Mouse (Mus musculus): ENCODE data around the gene Pibf1. TPM values are rescaled to one million over a fixed set of nuclear protein-coding genes. Genes with fewer than 3 reads are reported as not detected.

Pibf1 gene
- 1 to 10 TPM; 6.2 to 7.8 (median 7.3) TPM for total RNA-seq (2022)

DNA sequence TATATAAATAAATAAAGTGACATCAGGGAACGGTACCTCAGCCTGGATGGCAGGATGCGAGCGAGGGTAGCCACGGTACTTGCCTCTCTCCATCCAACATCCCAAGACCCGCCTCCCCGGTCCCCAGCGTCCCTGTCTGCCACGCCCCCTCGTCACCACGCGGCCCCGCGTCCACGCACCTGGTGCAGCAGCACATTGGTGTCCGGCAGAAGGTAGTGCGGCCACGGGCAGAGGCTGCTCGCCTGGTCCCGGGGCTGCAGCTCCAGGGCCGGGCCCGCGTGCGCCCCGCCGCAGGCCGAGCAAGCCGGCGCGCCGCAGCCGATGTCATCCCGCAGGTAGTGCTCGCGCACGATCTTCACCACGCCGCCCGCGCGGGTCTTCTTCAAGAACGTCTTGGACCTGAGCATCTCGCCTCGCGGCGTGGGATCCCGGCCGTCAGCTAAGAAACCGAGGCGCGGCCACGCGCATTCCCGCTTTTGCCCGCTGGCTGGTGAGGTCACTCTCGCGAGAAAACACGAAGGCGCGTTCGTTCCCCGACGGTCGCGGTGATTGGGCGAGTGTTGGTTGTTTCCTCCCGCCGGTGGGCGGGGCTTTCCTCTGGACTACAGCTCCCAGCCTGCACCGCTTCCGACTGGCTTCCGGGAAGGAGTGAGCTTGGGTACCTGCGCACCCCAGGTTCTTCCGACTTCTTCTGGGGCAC lies at the start of gene Pibf1, which contains the start of gene Dis3:
TSS of gene Pibf1 (plus strand) at position 158 of the 700 bp plus-strand sequence.
TSS of gene Dis3 (minus strand) at position 504 of the 700 bp plus-strand sequence.
- peak; percentile 99 for DNase-seq (ENCODE audit: low spot score)

DNA sequence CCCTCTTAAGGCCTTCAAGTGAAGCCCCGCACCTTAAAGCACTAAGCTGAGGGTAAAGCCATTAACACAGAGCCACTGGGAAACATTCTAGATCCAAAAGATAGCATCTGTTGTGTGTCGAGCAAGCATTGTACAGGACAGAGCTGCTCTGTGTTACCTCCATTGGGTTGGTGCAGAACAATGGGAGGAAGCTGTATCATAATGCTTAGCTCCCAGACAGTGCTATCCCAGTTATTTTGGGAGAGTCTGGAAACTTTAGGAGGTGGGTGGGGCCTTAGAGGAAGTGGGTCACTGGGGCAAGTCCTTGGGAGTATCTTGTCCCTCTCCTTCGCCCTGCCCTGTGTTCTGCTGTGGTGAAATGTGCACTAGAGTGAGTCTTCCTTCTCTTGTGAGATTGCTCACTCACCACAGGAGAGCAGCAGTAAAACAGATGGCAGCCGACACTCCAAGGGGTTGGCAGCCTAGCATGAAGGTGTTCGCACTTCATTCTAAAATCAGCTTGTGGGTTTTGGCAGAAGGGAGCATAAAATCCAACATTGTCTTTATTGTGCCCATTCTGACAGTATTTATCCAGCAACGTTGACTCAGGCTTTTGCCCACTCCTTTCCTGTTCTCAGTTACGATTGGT lies 40.2 kb upstream of the Pibf1 start:
- no peak for DNase-seq (ENCODE audit: low spot score)

DNA sequence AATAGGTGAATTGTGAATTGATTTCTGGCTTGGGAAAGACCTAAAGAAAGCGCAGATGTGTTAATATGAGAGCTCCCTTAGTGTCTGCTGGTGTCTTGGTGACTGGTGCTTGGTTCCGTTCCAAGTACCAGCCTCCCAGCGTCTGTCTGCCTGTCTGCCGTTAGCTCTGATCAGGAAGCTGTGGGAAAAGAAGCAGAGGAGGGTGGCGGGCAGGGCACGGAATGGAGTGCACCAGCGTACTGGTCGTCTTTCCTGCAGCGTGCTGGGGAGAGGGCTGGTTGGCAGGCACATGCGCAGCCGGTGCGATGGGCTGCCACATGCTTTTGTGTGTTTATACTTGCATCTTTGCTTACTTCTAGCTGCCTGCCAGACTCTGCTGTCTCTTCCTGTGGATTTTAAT lies 38.6 kb upstream of the Pibf1 start:
- DNase-seq (ENCODE audit: low spot score): no peak

DNA sequence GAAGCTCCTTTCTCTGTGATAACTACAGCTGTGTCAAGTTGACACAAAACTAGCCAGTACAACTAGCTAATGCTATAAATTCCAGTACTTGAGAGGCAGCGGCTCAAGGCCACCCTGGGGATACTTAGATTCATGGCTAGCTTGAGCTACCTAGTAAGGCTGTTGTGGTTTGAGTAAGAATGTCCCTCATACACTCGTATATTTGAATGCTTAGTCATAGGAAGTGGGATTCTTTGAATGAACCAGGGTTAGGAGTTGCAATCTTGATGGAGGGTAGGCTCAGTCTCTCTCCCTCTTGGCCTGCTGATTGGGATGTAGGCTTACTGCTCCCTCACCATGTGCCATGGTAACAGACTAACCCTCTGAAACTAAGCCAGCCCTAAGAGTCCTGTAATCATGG lies 36.1 kb upstream of the Pibf1 start:
- no peak for DNase-seq (ENCODE audit: low spot score)

DNA sequence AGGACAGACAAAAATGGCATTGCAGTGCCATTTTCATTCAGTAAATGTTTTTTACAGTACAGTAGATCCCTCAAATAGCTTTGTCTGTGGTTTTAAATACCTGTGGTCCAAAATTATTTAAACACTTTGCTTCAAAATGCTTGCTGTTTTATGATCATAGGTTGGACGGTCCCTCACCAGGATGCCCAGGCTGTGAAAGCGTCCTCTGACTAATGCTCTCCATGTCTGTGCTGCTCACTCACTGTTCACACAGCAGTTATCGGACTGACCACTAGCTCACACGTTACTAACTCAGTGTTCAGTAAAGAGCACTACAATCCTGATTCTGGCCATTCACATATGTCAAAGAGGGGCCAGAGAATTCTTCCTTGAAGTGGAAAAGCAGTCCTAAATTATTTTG lies 28.1 kb upstream of the Pibf1 start:
- DNase-seq (ENCODE audit: low spot score): no peak

DNA sequence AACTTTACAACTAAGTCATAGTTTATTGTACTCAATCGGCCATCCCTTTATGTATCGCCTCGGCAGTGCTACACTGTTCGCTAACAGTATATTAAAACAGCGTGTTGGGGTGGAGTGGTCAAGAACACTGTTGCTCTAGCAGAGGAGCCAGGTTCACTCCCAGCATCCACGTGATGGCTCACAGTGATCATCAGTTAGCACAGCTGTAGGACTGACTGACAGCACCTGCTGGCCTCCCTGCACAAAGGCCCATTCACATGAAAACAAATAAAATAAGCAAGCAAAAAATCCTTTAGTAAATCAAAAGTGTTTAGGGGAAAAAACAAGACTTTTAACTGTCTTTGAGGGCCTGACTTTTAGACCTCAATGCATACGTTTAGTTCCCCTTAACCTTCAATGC lies 10.3 kb upstream of the Pibf1 start:
- DNase-seq (ENCODE audit: low spot score): no peak

DNA sequence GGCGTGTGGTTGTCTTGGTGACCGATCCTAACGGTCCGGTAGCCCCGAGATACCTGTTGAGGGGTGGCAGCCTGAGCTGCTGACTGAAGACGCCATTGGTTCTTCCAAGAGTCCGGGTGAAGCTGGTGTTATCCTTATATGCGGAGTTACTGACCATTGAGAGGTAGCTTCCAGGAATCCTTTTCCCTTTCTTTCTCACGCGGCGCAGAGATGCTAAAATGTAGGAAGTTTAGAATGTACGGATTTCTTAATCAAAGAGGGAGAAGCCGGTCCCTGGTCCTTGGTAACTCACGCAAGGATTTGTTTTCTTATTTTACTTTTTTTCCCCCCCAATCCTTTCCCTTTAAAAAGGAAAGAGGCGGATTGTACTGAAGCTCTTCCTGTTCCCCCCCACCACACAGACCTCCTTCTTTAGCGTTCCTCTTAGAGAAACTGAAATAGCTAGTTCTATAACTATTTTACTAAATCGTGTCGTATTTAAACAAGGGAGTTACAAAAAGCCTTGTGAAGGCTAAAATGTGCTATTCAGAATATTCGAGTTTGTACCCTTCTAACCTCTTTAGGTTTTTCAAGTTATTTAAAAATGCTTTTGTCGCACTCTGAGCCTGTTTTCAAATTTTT lies 853 bp downstream of the Pibf1 start:
- DNase-seq (ENCODE audit: low spot score): no peak

DNA sequence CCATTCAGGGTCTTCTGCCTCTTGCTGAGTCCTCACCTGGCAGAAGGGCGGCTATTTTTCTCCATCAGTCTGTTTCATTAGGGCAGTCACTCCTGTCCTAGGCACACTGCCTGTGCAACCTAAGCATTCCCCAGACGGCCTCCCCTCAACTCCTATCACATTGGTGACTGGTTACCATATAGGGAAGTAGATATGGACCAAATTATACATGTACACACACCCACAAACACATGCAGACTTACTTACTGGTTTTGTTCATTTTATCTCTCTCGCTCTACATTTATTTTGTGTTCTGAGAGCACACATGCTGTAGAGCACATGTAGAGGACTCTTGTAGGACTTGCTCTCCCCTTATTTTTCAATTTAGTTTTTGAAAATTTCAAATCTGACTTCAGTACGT lies 3.8 kb downstream of the Pibf1 start:
- DNase-seq (ENCODE audit: low spot score): no peak

DNA sequence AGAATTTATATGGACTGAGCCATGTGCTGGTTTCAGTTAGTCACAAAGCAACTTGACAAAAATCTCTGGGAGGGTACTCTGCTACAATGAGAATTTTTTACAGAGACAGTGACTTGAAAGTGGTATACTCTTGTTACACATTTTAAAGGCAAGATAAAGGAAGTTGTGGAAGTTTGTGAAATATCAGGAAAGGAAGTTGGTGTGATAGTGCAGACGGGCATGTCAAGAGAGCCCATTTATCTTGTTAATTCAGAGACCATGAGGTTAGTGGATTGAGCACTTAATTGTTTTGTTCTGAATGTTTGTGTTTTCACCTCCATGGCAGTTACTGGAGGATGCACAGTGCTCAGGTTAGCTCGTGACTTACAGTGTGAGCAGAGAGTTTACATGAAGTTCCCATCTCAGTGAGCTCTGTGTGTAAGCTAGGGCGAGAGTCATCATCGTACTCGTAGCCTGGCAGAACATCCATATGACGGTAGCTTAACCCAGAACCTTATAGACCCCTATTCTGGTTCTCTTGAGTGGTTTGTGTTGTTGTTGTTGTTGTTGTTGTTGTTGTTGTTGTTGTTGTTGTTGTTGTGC lies 5.4 kb downstream of the Pibf1 start:
- DNase-seq (ENCODE audit: low spot score): no peak

DNA sequence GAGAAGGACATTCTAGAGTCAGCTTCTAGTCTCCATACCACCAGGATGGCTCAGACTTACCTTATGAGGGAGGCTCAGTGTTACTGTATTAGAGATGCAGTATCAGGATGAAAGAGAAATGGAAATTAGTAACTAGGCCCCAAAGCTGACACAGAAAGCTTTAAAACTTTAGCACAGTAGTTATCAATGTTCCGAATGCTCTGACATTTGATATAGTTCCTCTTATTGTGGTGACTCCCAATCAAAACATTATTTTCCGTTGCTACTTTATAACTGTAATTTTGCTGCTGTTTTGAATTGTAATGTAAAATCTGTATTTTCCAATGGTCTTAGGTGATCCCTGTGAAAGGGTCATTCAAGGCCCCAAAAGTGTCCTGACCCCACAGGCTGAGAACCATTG lies 7.4 kb downstream of the Pibf1 start:
- no peak for DNase-seq (ENCODE audit: low spot score)

DNA sequence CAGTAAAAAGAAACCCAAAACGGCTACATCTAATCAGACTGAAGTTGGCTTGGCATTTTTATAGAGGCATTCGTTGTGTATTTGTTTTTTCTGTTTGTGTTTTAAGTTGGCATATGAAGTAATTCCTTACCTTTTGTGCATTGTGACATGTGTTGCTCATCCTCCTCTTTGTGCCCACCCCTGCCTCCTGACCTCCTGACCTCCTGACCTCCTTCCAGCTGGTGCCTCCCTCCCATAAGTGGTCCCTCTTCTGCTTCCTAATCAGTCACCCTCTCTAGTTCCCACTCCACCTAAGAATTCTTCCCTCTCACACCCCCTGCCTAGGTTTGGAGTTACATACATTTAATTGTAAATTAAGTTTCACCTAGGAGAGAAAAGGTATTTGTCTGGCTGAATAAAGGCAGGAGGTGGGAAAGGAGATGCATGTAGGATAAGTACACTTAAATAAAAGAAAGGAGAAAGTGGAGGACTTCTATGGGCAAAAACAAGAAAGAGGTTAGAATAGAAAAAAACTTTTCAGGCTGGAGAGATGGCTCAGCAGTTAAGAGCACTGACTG lies 8.5 kb downstream of the Pibf1 start:
- DNase-seq (ENCODE audit: low spot score): no peak

DNA sequence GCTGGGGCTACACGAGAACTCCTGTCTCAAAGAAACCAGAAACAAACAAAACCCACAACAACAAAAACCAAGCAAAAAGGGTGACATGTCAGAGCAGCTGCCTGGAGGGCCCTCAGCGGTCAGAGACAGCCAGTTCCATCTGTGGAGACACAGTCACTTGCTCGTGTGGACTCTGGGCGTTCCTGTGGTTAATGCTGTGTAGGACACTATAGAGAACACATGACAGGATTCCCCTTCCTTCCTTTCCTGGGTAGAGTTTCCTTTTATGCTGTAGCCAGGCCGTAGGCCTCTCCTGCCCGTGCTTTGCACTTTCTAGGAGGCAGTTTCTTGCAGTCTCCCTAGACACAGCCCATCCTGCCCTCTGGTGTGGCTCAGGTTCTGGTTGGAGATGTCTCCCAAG lies 9.5 kb downstream of the Pibf1 start:
- DNase-seq (ENCODE audit: low spot score): no peak

DNA sequence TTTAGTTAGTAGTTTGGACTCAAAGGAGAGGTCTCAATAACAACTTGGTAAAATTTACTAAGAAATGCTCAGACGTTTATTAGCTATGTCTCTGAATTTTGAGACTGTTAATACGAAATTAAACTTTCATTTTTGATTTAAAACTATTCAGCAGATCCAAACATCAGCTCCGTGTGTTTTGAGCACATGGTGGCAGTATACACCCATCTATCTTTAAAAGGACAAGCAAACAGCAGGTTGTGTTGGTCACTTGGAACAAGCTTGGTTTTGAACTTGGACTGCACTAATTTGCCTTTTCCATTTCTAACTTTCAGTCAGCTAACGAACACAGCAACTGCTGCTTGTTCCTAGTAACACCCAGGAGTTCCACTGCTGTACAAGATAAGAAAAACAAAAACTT lies 18.4 kb downstream of the Pibf1 start:
- no peak for DNase-seq (ENCODE audit: low spot score)

DNA sequence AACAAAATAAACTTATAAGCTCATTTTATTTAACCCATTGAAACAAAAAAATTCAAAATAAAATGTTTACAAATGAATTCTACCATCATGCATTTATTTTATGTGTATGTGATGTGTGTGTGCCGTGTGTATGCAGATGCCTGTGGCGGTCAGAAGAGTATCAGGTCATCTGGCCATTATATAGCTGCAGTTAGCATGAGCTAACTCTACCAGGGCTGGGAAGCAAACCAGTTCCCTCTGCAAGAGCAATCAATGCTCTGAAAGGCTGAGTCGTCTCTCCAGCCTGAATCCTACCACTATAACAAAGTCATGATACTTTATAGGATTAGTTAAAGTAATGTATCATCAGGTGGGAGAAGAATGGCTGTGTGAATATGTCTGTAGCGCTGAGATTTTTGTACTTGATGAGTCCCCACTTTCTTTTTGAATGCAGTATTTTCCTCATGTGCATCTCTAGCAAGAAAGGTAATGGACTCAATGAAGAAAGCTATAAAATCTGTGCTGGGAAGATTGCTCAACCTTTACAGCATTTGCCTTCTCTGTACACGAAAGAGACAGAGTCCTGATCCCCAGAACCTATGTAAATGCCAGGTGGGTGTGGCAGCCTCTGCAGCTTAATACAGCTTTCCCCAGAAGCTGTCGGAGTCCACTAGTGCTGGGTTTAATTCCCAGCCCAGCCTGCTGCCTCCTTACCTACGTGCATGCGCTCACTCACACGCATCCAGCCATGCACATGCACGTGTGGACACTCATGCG lies 22.5 kb downstream of the Pibf1 start:
- no peak for DNase-seq (ENCODE audit: low spot score)

DNA sequence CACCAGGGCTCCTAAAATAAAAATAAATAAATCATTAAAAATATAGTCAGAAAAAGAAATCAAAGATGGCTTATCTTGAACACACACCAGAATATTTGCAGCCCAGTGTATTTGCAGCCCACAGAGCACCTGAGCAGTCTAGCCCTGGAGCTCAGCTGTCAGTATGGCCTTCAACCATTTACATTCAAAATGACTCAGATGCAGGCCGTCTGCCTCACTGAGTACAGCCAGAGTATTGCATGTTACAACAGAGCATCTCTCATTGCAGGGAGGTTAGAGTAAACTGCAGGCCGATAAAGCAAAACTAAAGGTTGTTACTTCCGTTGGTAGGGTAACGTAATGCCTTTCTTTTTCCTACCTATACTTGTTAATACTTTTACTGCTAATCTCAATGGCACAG lies 24.9 kb downstream of the Pibf1 start:
- no peak for DNase-seq (ENCODE audit: low spot score)

DNA sequence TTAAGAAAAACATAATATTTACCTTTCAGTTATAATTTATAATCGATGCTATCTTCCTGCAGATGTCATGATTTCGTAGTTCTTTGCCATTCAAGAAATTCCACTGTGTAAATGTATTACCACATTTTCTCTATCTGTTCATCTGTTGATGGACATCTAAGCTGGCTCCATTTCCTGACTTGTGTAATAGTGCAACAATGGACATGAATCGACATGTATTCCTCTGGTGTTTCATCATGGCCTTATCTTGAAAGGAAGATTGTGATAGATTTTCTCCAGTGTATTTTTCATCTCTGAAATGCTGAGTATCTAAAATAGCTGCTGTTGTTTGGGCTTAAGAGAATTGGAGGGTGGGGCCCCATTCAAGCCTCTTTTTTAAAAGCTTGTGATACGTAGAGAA lies 27.5 kb downstream of the Pibf1 start:
- DNase-seq (ENCODE audit: low spot score): no peak

DNA sequence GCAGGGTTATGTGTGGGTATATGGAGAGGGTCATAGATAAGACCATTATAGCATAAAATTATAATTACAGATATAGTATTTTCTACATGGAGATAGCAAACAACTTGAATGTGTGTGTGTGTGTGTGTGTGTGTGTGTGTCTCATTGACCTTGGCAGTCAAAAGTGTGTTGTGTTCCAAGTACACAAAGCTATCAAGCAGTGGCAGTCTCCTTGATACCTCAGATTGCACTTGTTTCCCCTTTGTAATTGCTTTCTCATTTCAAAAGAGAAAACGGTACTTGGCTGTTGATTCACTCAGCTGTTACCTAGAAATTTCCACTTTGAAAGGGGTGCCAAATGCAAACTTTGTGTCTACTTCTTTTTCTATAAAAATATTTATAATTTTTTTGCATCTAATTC lies 28.3 kb downstream of the Pibf1 start:
- no peak for DNase-seq (ENCODE audit: low spot score)

DNA sequence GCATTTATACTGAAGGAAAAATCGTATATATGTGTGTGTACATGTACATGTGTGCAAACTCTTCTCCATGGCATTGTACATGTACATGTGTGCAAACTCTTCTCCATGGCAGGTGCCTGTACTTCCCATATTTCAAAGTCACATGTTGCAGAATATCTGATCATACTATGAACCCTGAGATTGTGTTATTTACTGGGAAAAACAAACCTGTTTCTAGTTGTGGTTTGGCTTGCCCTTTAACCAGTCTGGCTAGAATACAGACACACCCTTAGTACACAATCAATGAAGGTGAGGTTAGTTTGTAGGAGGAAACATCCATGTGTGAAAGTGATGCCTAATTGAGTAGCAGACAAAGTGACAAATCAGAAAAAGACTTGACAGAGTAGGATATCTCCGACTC lies 29.8 kb downstream of the Pibf1 start:
- no peak for DNase-seq (ENCODE audit: low spot score)

DNA sequence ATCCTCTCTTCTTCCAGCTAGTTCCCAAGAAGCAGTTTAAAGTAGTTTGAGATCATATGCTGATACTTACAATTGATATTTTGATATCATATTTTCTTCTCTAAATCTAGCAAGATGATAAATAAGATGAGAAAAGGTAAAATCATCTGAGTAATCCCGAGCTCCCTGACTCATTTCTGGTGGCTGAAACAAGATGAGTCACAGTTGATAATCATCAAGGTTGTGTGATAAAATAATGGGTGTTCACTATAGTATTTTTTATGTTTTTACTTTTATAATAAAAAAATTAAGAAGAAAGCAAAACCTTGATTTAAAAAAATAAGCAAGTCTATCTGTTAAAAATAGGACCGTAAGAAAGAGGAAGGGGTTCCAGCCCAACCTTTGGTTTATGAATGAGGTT lies 34.8 kb downstream of the Pibf1 start:
- no peak for DNase-seq (ENCODE audit: low spot score)

DNA sequence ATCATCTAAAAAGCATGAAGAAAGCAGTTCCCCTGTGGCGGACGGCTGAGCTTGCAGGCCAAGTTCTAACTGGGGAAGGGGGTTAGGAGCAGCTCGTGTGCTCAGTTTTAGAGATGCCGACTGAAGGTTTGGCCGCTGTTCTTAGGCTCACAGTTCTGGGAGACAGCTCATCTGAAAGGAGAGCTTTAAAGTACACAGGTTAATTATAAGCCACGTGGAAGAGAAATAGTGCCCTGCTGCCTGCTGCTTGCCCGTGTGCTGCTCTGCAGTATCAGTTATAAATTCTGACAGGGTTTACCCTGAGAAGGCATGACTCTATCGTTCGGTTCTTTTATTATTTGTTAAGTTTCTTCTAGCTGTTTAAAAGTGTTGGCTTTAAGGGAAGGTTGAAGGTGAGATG lies 36.5 kb downstream of the Pibf1 start:
- no peak for DNase-seq (ENCODE audit: low spot score)

DNA sequence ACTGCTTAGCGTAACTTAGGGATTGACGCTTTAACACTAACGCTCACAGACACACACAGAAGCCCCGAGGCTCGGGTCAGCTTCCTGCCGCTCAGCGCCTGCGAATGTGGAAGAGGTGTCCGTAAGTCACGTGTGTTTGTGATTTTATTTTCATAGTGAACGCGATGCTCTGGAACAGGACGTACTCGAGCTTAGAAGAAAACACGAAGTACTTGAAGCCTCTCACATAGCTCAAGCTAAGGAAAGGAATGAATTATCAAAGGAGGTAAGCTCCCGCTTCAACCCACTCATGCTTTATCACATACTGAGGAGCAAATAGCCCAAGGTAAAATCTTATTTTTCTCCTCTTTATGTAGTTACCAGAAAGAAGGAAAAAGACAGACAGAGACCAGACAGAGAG lies 37.1 kb downstream of the Pibf1 start:
- DNase-seq (ENCODE audit: low spot score): no peak

DNA sequence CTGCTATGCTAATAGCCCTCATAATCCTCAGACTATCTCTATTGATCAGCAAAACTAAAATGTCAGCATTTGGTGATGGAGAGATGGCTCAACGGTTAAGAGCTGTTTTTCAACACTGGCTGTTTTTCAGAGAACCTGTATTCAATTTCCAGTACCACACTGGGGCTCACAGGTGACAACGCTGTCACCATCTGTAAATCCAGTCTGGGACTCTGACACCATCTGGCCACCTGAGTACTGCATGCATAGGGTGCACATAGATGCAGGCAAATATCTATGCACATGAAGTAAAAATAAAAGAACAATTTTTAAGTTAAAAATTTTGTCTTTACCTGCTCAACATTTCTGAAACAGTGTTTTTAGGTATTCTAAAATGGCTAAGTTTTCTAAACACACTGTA lies 40.8 kb downstream of the Pibf1 start:
- DNase-seq (ENCODE audit: low spot score): no peak
